Mouse (Mus musculus) layer of hippocampus, postnatal 36 days (tissue): ENCODE data around the gene Nr2e1. TPM values are rescaled to one million over a fixed set of nuclear protein-coding genes. Genes with fewer than 3 reads are reported as not detected.
A peak's percentile ranks its signal among the peaks of the same experiment; 100 is the strongest.

Experiments
- DNase-seq, 2 experiments: peaks; one replicate each; pipeline ENCODE4 v3.0.0; 2022
- total RNA-seq, 2 experiments: library from RNA; stranded (reverse); gene quantifications; 2 replicates each; pipeline ENCODE4 v1.2.3; 2021

Gene Nr2e1
- total RNA-seq, 2 experiments from 2014 or later: 14.1 TPM

GRCm38 (mm10) chr10:42587961-42588750 is 4.7 kb upstream of the Nr2e1 start:
- DNase-seq: no peak

DNA sequence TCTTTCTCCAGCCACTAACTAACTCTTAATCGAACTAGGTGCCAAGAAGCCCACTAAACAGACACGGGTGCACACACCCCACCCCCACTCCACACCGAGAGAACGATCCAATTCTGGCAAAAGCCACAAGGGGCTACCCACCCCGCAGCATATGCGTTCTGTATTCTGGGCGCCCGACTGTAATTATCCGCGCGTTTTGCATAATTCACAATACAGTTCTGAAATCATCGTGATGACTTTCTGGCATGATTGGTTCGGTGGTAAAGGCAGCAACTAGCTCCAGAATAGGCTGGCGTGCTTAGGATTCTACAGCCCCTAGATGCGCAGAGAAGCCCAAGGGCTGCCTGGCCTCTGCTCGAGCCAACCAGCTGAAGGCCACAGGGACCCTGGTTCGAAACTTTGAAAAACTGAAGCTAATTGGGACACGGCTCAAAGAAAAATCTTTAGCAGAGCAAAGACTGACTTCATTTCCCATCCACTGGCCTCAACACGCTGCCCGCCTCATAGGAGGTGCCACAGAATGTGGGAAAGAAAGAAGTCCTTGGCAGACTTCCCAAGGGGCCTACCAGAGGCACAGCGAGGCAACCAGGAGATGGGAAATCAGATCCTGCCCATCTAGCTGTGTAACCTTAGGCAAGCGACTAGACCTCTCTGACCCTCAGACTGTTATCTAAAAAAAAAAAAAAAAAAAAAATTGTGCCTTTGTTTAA is 2.3 kb upstream of the Nr2e1 start:
- no peak for DNase-seq

DNA sequence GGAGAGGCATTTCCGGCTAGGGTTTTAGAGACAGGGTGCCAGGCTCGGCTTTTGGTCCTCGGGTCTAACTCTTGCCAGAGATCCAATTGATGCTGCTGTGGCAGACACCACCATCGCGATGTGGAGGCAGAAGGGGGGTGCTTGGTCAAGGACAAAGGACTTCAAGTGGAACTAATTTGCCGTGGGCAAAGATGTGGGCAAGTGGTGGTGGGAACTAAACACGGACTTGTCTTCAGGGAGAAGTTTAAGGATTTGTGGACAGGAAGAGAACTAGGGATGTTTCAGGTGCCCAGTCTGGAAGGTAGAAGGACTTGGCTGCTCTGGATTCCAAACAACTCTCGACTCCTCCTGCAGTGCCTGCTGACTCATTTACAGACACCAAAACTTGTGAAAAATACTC is 1.7 kb upstream of the Nr2e1 start:
- no peak for DNase-seq

GRCm38 (mm10) chr10:42584436-42584983 is 1.1 kb upstream of the Nr2e1 start:
- DNase-seq: no peak

DNA sequence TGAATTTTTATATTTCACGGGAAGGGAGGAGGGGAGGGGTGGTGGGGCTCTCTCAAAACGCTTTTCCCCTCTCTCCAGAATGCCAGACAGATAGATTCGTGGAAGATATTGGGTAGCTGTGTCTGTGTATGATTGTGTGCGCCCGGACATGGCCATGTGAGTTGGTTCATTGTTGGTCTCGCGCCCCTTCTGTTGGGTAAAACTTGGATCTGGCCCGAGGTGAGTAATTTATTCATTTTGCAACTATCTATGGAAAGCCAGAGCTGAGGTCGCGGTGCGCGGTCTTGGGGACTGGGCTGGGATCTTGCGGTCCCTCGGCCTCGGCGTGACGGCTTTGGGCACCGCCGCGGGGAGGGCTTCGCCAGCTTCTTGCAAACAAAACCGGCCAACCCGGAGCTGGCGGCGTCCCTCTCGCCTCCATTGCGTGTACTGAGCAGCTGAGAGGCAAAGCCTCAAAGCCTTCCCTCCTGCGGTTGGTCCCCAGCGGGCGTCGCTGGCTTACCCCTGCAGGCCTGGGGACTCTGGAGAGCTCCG is 537 bp upstream of the Nr2e1 start:
- DNase-seq: peak in 1 of 2 experiments; percentile 41

GRCm38 (mm10) chr10:42582566-42583110 is 794 bp downstream of the Nr2e1 start:
- DNase-seq: no peak

DNA sequence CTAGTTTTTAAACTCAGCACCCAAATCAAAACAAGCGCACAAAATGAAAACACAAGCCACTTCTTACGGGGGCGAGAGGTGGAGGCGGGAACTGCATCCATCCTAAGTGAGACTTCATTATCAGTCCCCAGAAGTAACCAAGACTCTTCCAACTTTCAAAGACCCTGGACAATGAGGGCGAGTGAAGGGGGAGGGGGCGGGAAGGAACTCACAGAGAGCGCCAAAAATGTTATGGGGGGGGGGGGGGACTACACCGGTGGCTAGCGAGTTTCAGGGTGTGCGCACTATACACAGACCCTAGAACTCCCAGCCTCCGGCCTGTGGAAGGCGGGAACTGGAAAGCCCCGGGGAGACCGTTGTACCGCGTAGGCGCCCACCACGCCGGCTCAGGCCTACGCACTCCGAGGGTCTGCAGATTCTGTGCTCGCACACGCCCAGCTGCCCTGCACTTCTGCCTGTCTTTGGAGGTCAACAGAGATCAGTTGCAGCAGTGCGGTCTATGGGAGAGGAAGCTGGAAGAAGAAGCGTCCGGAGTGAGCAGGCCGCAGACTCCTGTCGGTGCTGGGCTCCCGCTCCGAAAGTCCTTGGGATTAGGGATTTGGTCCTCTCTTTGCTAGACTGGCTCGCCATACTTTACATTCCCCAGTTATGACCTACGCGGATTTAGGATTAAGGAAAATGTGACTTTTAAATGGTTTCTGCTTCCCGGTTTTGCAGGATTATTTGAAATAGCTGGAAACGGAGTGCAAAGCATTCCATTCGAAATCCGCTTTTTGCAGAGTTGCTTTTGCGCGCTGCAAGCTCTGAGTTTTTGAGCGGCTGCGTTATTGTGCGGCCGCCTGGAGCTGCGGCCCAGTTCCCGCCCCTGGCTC is 1.5 kb downstream of the Nr2e1 start:
- no peak for DNase-seq

DNA sequence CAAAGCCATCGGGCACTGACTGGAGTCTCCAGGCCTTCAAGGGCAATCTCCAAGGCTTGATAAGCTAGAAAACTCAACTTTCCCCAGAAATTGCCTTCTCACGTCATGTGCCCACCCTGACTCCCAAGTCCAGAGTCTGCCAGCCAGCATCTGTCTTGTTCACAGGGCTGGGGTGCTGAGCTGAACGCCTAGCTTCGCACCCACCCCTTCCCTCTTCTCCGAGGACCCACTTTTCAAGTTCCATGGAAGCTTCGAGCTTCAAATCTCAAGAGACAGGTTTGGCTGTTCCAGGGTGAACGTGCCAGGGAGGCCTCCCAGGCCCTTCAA is 2.5 kb downstream of the Nr2e1 start:
- no peak for DNase-seq

- no peak for DNase-seq
Observed at GRCm38 (mm10) chr10:42580131-42580950, 3.1 kb downstream of the Nr2e1 start.

- no peak for DNase-seq
Observed at GRCm38 (mm10) chr10:42579475-42580130, 3.8 kb downstream of the Nr2e1 start.

GRCm38 (mm10) chr10:42578698-42579474 is 4.5 kb downstream of the Nr2e1 start:
- no peak for DNase-seq

- no peak for DNase-seq
Observed at GRCm38 (mm10) chr10:42578281-42578675, 5.2 kb downstream of the Nr2e1 start.

DNA sequence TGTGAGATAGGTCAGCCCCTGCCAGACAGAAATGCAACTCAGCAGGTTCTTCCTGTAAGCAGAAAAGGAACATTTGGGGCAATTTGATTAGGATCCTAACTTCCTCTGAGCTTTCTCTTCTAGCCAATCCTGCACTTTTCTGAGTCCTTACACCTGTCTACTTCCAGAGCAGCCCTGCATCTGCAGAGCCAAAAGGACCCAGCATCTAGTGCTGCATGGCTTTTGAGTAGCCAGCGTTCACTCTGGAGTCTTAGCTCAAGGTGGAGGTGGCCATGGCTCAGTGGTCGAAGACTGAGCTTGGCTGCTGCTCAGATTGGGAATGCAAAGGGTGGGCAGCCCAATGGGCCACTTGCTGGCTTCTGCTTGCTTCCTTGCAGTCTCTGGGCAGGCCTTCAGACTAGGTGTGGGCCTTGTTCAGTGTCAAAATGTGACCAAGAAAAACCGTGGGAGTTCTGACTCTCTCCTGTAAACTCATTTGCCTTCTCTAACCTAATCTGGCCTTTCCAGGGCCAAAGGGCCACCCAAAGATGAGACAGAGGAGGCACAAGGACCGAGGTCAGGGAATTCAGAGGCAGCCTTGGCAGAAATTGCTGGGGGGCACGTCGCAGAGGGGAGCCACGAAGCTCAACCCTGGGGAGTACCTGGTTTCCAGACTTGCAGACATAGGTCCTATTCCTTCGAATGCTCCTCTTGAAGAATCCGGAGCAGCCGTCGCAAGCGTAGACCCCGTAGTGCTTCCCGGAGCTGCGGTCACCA is 5.7 kb downstream of the Nr2e1 start:
- no peak for DNase-seq

DNA sequence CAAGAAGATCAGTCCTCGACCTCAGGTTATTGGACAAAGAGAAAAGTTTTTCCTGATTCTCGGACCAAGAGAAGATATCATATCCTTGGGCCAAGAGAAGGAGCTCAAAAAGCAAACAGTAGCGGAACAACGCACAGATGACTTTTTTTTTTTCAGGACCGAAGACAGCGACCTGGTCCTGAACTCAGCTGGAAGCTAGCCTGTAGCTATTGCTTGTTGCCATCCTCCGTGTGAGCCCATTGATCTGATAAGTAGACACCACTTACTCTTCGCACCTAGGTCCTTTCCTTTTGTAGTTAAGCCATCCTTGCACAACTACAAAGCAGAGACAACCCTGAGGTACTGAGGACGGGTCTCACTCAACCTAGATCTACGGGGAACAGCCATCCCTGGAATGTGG is 8.8 kb downstream of the Nr2e1 start:
- DNase-seq: no peak

GRCm38 (mm10) chr10:42572971-42573370 is 10.5 kb downstream of the Nr2e1 start:
- no peak for DNase-seq

GRCm38 (mm10) chr10:42572567-42572966 is 10.9 kb downstream of the Nr2e1 start:
- no peak for DNase-seq

GRCm38 (mm10) chr10:42562272-42562671 is 21.2 kb downstream of the Nr2e1 start:
- no peak for DNase-seq

GRCm38 (mm10) chr10:42559581-42560200 is 23.7 kb downstream of the Nr2e1 start:
- no peak for DNase-seq

DNA sequence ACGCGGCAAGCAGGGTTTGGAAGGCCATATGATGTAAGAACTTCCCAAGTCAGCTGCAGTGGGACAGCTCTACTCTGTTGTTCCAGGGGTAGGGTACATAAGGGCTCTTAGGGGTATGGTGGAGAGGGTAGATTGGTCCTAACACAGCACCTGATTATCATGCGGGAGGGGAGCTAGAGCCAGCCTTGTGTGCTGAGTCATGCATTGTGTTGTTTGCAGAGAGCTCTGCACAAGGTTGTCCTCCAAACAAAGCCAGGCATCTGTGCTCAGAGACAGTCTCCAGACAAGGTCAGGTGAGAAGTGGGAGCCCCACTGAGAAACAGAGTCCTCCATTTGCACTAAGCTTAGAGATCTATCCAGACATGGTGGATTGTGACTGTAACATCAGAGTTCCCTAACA is 36.9 kb downstream of the Nr2e1 start:
- no peak for DNase-seq
